Mouse (Mus musculus): ENCODE data around the gene Fcrlb. TPM values are rescaled to one million over a fixed set of nuclear protein-coding genes. Genes with fewer than 3 reads are reported as not detected.
A peak's percentile ranks its signal among the peaks of the same experiment; 100 is the strongest.

The Fcrlb gene
- polyA plus RNA-seq, 1 experiment from 2014 or later = not detected

DNA sequence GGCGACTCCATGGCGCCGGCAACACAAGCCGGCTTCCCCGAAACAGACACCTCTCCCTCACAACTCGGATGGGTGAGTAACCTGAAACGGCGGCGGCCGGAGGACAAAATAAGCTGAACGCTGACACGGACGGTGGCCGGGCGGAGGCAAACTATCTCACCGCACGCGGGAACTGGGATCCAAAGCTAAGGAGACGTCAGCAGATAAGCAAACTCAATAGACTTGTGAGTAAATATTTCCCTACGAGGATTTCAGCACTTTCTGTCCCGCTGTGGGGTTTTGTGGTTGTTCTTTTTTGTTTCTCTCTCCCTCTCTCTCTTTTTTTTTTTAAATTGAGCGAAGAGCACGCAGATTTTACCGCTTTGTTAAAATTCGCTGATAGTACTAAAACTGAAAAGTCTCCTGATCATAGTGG is 45.0 kb downstream of the Fcrlb start, which contains the start of gene Atf6:
Gene Atf6, minus strand, starts transcription at position 81 of the 415 bp plus-strand sequence.
- ATAC-seq (replicated peaks; ENCODE audit: insufficient number of reproducible peaks, insufficient read depth, low FRiP score, low read depth) = peak; percentile 51; the same call in 1 of the 2 replicates
- H3K9ac ChIP-seq = peak within 1 kb of the TSS; percentile 84
- H3K9me3 ChIP-seq (replicated peaks) = no peaks in the 10 kb centered on the region
- peaks cover 18% of the 10 kb centered on the region for H3K4me1 ChIP-seq (replicated peaks)
- peak within 1 kb of the TSS; percentile 86 for H3K27ac ChIP-seq
- WGBS = under 1% methylated on average over 25 of the region's 25 CpGs
- H3K4me2 ChIP-seq = peak within 1 kb of the TSS; percentile 93
- no peaks in the 10 kb centered on the region for H3K36me3 ChIP-seq
- H3K27me3 ChIP-seq = no peaks in the 10 kb centered on the region
- peak within 1 kb of the TSS; percentile 98 for H3K4me3 ChIP-seq

- no peaks in the 10 kb centered on the region for H3K36me3 ChIP-seq
- H3K4me2 ChIP-seq = peak overlapping the region; percentile 93
- peak overlapping the region; percentile 98 for H3K4me3 ChIP-seq
- peaks cover 20% of the 10 kb centered on the region for H3K4me1 ChIP-seq (replicated peaks)
- peak overlapping the region; percentile 84 for H3K9ac ChIP-seq
- H3K27me3 ChIP-seq = no peaks in the 10 kb centered on the region
- peak overlapping the region; percentile 86 for H3K27ac ChIP-seq
- 2% methylated on average over 30 of the region's 30 CpGs for WGBS
- no peak for ATAC-seq (replicated peaks; ENCODE audit: insufficient number of reproducible peaks, insufficient read depth, low FRiP score, low read depth)
- H3K9me3 ChIP-seq (replicated peaks) = no peaks in the 10 kb centered on the region
Observed at GRCm38 (mm10) chr1:170866992-170867690, 45.6 kb downstream of the Fcrlb start.

DNA sequence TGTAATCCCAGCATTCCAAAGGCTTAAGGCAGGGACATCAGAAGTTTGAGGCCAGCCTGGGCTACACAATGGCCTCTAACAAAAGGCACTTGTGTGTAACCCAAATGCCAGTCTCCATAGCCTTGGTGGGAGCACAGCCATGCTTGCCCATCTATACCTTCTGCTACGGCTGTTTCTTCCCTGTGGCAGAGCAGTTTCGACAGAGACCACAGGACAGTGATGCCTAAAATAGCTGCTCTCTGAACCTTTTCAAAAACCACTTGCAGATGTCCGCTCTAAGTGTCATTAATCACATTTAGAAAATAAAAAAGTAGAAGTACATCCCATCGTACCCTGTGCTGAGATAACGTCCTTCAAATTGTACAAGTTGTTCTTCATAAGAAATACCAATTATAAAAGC is 47.3 kb downstream of the Fcrlb start:
- ATAC-seq (replicated peaks; ENCODE audit: insufficient number of reproducible peaks, insufficient read depth, low FRiP score, low read depth) = no peak
- peaks cover 27% of the 10 kb centered on the region for H3K4me1 ChIP-seq (replicated peaks)
- WGBS = 50% methylated on average over 5 of the region's 5 CpGs
- H3K27me3 ChIP-seq = no peaks in the 10 kb centered on the region
- no peaks in the 10 kb centered on the region for H3K36me3 ChIP-seq
- 0 out of 2 replicates have a peak overlapping the region, but pooled peaks have one; percentile 8 for H3K4me3 ChIP-seq
- H3K27ac ChIP-seq = no peak overlapping the region
- peak overlapping the region; percentile 33 for H3K4me2 ChIP-seq
- H3K9me3 ChIP-seq (replicated peaks) = no peaks in the 10 kb centered on the region
- H3K9ac ChIP-seq = no peak overlapping the region

DNA sequence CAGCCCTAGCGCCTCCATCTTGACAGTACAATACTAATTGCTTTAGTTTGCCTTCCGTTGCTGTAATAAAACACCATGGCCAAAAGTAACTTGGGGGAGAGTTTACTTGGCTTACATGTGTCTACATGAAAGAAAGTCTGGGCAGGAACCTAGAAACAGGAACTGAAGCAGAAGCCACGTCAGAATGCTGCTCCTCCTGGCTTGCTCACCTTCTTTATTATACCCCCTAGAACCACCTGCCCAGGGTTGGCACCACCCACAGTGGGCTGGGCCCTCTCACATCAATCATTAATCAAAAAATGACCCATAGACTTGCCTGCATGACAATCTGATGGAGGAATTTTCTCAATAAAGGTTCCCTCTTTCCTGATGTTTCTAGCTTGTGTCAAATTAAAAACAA is 48.0 kb downstream of the Fcrlb start:
- H3K9ac ChIP-seq = no peak overlapping the region
- no peaks in the 10 kb centered on the region for H3K9me3 ChIP-seq (replicated peaks)
- H3K4me3 ChIP-seq = no peak overlapping the region
- no peak overlapping the region for H3K27ac ChIP-seq
- 83% methylated on average over 3 of the region's 3 CpGs for WGBS
- no peaks in the 10 kb centered on the region for H3K36me3 ChIP-seq
- peaks cover 27% of the 10 kb centered on the region for H3K4me1 ChIP-seq (replicated peaks)
- no peak for ATAC-seq (replicated peaks; ENCODE audit: insufficient number of reproducible peaks, insufficient read depth, low FRiP score, low read depth)
- H3K27me3 ChIP-seq = no peaks in the 10 kb centered on the region
- H3K4me2 ChIP-seq = no peak overlapping the region

DNA sequence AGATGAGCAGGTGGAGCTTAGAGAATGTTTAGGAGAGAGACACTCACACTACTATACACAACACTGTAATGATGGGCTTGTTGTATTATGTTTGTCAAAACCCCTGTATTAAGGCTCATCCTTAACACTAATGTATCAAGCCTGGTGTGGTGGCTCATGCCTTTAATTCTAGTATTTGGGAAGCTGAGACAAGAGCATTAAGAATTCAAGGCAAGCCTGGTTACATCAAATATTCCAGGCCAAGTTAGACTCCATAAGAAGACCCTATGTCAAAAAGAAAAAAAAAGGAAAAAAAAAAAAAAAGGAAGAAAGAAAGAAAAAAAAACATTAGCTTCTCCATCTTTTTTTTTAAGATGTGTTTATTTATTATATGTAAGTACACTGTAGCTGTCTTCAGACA is 48.5 kb downstream of the Fcrlb start:
- H3K4me2 ChIP-seq = no peak overlapping the region
- no peak overlapping the region for H3K9ac ChIP-seq
- no peak overlapping the region for H3K27ac ChIP-seq
- no peaks in the 10 kb centered on the region for H3K27me3 ChIP-seq
- H3K36me3 ChIP-seq = no peaks in the 10 kb centered on the region
- H3K4me3 ChIP-seq = no peak overlapping the region
- peaks cover 27% of the 10 kb centered on the region for H3K4me1 ChIP-seq (replicated peaks)
- no peak for ATAC-seq (replicated peaks; ENCODE audit: insufficient number of reproducible peaks, insufficient read depth, low FRiP score, low read depth)
- no peaks in the 10 kb centered on the region for H3K9me3 ChIP-seq (replicated peaks)

GRCm38 (mm10) chr1:170863033-170863432 is 49.7 kb downstream of the Fcrlb start:
- Histone ChIP-seq H3K4me3 (no peak overlapping the region), H3K4me2 (no peak overlapping the region), H3K27ac (no peak overlapping the region), H3K27me3 (no peaks in the 10 kb centered on the region), H3K36me3 (no peaks in the 10 kb centered on the region), H3K4me1 (replicated peaks) (peaks cover 27% of the 10 kb centered on the region), H3K9ac (no peak overlapping the region), H3K9me3 (replicated peaks) (no peaks in the 10 kb centered on the region)
- ATAC-seq (replicated peaks; ENCODE audit: insufficient number of reproducible peaks, insufficient read depth, low FRiP score, low read depth) = no peak
- WGBS = 36% methylated on average over 4 of the region's 4 CpGs

GRCm38 (mm10) chr1:170862435-170862717 is 50.4 kb downstream of the Fcrlb start:
- H3K9ac ChIP-seq = no peak overlapping the region
- no peak overlapping the region for H3K4me2 ChIP-seq

GRCm38 (mm10) chr1:170861671-170862434 is 50.9 kb downstream of the Fcrlb start:
- Histone ChIP-seq H3K9ac (no peak overlapping the region), H3K27ac (no peak overlapping the region), H3K4me1 (replicated peaks) (peaks cover 25% of the 10 kb centered on the region), H3K9me3 (replicated peaks) (no peaks in the 10 kb centered on the region), H3K36me3 (no peaks in the 10 kb centered on the region), H3K27me3 (no peaks in the 10 kb centered on the region), H3K4me3 (no peak overlapping the region), H3K4me2 (no peak overlapping the region)
- no peak for ATAC-seq (replicated peaks; ENCODE audit: insufficient number of reproducible peaks, insufficient read depth, low FRiP score, low read depth)
- WGBS = 69% methylated on average over 13 of the region's 13 CpGs

More at GRCm38 (mm10) chr1:170862435-170862717, 50.4 kb downstream of the Fcrlb start:
- Histone ChIP-seq H3K27me3 (no peaks in the 10 kb centered on the region), H3K9me3 (replicated peaks) (no peaks in the 10 kb centered on the region), H3K4me1 (replicated peaks) (peaks cover 27% of the 10 kb centered on the region), H3K27ac (no peak overlapping the region), H3K4me3 (no peak overlapping the region), H3K36me3 (no peaks in the 10 kb centered on the region)
- ATAC-seq (replicated peaks; ENCODE audit: insufficient number of reproducible peaks, insufficient read depth, low FRiP score, low read depth) = no peak
- WGBS = 51% methylated on average over 3 of the region's 3 CpGs

DNA sequence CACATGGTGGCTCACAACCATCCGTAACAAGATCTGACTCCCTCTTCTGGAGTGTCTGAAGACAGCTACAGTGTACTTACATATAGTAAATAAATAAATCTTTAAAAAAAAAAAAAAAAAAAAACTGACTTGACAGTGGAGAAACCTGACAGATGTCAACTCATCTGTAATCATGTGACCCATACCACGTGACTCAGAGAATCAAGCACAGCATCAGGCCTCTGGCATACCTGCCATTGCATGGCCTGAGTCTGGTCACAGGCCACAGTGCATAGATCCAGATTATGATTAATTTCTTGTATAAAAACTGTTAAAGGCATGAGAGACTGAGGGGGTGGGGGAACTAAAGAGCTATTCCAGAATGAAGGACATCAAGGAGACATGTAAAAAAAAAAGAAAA is 53.9 kb downstream of the Fcrlb start:
- Histone ChIP-seq H3K27ac (no peak overlapping the region), H3K4me1 (replicated peaks) (peaks cover 9% of the 10 kb centered on the region), H3K9ac (no peak overlapping the region), H3K36me3 (no peaks in the 10 kb centered on the region), H3K4me2 (no peak overlapping the region), H3K4me3 (no peak overlapping the region), H3K9me3 (replicated peaks) (no peaks in the 10 kb centered on the region), H3K27me3 (no peaks in the 10 kb centered on the region)
- WGBS = 68% methylated on average over 2 of the region's 2 CpGs
- no peak for ATAC-seq (replicated peaks; ENCODE audit: insufficient number of reproducible peaks, insufficient read depth, low FRiP score, low read depth)

DNA sequence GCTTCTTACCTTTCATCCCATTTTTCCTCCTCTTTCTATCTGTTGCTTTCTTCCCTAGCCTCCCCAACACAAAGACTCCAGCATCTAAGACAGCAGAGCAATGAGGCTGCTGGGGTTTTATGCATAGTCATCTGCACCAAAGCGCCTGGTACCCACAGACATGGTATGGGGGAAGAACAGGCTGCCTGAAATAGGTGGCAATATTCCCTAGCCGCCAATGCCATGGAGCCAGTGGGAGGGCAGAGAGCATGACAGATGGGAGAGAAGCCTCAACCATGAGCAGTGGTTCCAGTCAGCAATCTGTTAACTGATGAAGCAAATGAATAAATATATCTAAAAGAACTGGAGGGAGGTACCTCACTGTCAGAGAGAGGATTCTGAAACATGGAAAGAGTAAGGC is 55.4 kb downstream of the Fcrlb start:
- ATAC-seq (replicated peaks; ENCODE audit: insufficient number of reproducible peaks, insufficient read depth, low FRiP score, low read depth) = no peak
- no peaks in the 10 kb centered on the region; the same call in 1 of the 2 replicates for H3K36me3 ChIP-seq
- H3K4me2 ChIP-seq = no peak overlapping the region
- no peak overlapping the region for H3K9ac ChIP-seq
- no peak overlapping the region for H3K27ac ChIP-seq
- H3K27me3 ChIP-seq = no peaks in the 10 kb centered on the region
- 80% methylated on average over 2 of the region's 2 CpGs for WGBS
- H3K9me3 ChIP-seq (replicated peaks) = no peaks in the 10 kb centered on the region
- H3K4me1 ChIP-seq (replicated peaks) = peaks cover 9% of the 10 kb centered on the region
- H3K4me3 ChIP-seq = no peak overlapping the region
